Comparison of ENCODE assay signal across 1 mouse cellular context in the genomic region with DNA sequence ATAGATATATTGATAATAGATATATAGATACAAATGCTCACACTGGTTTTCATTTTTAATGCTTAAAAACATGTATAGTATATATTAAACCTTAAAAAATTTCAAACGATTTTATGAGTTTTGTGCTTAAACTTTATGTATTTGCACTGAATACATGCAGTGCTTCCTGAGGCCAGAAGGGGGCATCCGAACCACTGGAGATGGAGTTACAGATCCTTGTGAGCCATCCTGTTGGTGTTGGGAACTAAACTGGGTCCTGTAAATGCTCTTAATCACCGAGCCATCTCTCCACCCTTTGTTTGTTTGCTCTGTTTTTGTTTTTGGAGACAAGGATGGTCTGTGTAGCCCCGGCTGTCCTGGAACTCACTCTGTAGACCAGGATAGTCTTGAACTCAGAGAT.
TF ChIP-seq lines count a peak whose summit lies in the region.

No protein-coding gene starts in this region.

TF ChIP-seq in MEL, 35 proteins besides CTCF, POLR2A, EP300 and RAD21:
- peak; percentile 74 for TF ChIP-seq SMC3 (IDR thresholded peaks at IDR 0.05; ENCODE audit: low read depth, low read length)
- no peak for TF ChIP-seq BHLHE40 (IDR thresholded peaks at IDR 0.05; ENCODE audit: borderline replicate concordance, low read depth, low read length)
- peak; percentile 71 for TF ChIP-seq ZC3H11A (IDR thresholded peaks at IDR 0.05; ENCODE audit: low read depth, low read length)
- no peak for TF ChIP-seq ZKSCAN1 (IDR thresholded peaks at IDR 0.05; ENCODE audit: low read depth, low read length)
- no peak for TF ChIP-seq TCF12 (IDR thresholded peaks at IDR 0.05; ENCODE audit: low read depth, low read length)
- TF ChIP-seq TBP (IDR thresholded peaks at IDR 0.05; ENCODE audit: low read depth, low read length) = 0 out of 2 replicates have a peak, but pooled peaks have one; percentile 18
TF ChIP-seq in MEL: peak in this region for 3.
